Mouse (Mus musculus) regulatory T cell (primary cell): ENCODE results near the gene Trpt1.

Experiments
- in situ Hi-C: fragments of 300-600 bp; cut with MboI, MseI; formaldehyde crosslinking; loops from one replicate; pipeline ENCODE4 v1.15.1; 2025; ENCODE audit warnings: high pct_unique_total_duplicates

The Trpt1 gene

DNA sequence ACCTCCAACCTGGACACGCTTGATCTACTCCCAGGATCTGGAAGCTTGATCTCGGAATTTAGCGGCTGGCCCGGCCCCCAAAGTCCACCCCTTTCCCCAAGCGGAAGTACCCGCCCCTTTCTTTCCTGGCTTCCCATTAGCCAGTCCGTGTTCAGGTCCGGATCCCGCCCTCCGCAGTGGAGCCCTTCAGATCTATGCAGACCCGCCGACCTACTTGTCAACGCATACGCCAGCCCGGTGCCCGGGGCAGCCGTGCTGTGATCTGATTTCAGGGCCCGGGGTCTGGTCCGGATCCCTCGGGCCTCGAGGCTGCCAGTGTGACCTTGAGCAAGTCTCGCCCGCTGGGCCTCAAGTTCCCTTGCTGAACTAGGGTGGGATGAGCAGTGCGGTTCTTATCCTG lies at the start of gene Trpt1, which contains the start of gene Nudt22:
Gene Trpt1 (plus strand): TSS at position 126 of the 400 bp plus-strand sequence.
Gene Nudt22 (minus strand): TSS at position 112 of the 400 bp plus-strand sequence.
- in situ Hi-C loops: no loop called here

DNA sequence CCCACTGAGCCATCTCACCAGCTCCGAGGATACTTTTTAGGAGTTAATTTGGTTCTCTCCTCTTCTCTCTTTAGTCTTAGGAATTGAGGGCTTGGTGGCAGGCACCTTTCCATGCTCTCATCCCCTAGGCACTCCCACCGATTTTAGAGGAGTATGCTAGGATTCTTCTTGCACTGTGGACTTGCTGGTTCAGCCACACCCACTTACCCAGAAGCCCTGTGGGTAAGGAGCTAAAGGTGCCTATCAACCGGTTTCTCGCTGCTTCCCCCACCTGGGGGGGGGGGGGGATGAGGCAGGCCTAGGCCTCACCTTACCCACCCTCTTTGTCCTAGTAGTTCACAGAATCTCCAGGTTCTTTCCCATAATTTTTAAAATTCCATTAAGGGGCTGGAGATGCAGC lies 48.2 kb upstream of the Trpt1 start:
- in situ Hi-C loops: no loop called here

DNA sequence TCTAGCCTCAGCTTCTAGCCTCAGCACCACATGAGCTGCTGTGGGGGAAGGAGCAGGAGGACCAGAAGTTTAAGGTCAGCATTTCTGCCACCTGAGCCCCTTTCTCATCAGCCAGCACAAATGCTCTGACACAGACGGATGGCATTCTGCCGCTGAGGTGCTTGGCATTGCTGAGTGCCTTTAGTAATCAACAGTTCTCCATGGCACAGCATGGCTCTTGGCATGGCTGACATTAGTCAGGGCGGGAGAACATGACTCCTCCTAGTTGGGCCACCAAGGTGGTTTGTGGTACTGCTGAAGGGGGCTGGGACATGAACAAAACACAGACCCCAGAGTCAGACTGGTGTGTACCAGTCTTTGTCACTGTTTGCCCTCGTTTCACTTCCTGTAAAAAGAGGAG lies 47.7 kb upstream of the Trpt1 start:
- in situ Hi-C loops: no loop called here

DNA sequence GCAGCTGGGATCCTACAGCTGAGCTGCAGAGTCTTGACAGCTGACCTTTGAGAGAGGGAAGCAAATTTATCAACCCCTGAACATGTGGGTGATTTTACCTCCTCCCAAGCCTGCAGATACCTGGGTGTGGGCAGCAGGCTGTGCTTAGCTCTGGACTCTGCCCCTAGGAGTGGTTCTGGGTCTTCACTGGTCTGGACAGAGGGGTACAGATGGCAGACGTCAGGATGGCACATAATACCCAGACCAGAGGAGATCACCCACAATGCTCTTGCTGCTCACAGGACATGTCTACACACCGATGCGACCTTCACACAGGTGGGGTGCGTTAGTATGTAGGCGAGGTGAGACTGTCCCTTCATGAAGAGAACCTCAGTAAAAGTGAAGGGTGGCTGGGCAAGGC lies 46.4 kb upstream of the Trpt1 start:
- in situ Hi-C loops: no loop called here

DNA sequence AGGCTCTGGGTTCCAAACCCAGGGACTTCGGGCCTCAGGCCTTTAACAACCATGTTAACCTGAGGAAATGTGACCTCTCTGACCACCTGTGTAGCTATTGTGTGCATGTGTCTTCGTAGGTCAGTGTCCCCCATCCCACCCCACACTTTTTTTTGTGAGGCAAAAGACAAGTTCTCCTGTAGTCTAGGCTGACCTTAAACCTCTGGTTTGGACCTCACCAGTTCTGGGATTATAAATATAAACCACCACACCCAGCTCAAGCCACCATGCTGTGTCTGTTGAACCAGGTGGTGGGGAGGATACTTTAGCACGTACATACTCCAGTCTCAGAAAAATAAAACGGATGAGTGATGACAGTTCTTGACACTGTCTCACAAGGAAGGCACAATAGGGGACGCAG lies 46.0 kb upstream of the Trpt1 start:
- in situ Hi-C loops: loop anchor here (10.0 kb wide), 1 partner anchor 1305 kb away; no protein-coding TSS in a partner anchor

DNA sequence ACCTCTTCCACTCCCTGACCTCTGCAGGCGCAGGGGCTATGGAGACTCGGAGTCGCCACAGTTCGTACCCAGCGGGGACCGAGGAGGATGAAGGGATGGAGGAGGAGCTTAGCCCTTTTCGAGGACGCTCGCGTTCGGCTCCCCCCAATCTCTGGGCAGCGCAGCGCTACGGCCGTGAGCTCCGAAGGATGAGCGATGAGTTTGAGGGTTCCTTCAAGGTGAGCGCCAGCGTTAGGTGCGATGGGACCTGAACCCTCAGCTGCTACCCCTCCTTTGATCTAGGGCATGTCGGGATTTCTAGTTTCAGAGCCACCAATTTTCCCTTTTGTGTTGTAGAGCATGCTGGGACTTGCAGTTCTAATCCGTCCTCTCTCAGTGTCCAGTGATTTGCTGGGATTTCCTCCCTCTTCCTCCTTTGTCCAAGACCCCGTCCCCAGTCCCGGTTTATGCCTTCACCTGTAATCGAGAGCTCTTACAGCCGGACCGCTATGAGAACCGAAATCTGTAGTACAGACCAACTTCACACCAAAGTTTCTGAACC lies 45.2 kb upstream of the Trpt1 start:
- in situ Hi-C loops: loop anchor here (10.0 kb wide), 1 partner anchor 1306 kb away; no protein-coding TSS in a partner anchor

DNA sequence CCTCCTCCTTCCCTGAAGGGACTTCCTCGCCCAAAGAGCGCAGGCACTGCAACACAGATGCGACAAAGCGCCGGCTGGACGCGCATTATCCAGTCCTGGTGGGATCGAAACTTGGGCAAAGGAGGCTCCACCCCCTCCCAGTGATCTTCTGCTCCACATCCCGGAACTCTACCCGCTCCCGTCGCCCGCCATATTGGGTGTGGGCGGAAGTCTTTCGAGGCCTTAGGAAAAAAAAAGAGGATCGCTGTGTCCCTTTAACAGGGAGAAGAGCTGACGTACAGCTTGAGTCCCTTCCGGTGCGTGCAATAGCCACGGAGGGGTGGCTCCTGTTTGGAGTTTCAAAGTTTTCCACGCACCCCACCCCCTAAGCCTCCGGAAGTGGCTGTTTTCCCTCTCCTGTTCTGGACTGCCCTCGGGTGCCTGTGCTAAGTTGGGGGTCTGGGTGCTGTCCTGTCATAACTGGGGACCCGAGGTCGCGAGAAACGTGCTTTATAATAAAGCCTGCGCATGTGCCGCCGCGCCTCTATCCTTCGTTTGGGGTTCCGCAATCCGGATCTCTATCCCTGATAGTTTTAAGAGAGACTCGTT lies 44.5 kb upstream of the Trpt1 start:
- in situ Hi-C loops: loop anchor here (10.0 kb wide), 1 partner anchor 1307 kb away; no protein-coding TSS in a partner anchor

DNA sequence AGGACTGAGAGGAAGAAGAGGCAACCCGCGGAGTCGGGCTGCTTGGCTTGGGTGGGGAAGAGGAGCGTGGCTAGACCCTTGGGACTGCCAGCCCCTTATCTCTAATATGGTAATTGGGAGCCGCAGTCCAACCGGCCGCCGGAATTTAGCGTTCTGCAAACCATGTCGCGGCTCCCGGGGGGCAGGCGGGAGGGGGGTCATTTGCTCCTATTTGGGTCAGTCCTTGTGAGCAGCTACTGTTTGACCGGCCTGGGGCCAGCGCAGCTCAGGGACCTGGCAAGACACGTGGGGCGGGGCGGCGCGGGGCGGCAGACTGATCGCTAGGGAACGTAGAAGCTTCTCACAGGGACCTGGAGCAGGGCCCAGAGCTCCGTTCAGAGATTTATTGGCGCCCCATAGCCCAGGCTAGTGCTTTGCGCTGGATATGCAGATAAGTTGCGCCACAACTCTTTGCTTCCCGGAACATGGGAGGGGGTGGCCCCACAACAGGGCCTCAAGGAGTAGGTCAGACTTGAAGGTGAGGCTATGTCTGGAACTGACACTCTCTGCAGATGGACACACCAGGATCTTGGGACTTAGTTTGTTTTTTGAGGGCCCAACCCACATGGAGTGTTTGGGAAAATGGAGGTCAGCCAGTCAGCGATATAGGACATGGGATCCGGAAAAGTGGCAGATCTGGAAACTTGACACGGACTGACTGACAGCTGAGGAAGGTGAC lies 43.8 kb upstream of the Trpt1 start:
- in situ Hi-C loops: loop anchor here (10.0 kb wide), 1 partner anchor 1307 kb away; no protein-coding TSS in a partner anchor

DNA sequence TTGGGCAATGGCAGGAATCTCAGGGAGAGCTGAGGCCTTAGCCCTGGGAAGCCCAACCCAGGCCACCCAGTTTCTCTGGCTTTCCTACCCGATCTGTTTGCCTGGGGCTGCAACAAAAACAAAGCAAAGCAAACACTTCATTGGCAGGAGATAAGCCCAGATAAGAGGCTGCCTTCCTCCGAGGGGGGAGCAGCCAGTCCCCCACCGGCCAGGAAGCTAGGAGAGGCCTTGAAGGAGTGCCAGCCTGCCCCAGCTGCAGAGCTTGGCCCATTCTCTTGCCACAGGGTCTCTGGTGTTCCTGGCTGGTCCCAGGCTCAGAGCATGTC lies 43.3 kb upstream of the Trpt1 start:
- in situ Hi-C loops: loop anchor here (10.0 kb wide), 1 partner anchor 1308 kb away; no protein-coding TSS in a partner anchor

DNA sequence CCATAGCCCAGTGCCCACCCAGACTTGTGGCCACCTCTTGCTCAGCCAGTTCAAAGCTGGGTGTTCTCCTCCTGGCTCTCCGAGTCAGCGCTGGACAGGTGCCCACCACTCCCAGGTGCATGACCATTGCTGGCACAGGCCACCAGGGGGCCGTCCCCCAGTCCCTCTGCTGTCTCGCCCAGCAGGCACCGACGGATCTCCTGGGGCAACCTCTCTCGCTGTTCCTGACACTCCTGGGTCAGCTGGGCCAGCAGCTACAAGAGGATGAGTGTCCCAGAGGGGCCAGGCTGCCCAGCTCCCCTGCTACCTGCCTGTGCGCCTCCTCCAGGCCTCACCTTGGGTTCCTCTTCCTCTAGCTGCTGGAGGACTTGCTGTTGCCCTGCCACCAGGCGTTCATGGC lies 41.9 kb upstream of the Trpt1 start:
- in situ Hi-C loops: loop anchor here (10.0 kb wide), 1 partner anchor 1309 kb away; no protein-coding TSS in a partner anchor

DNA sequence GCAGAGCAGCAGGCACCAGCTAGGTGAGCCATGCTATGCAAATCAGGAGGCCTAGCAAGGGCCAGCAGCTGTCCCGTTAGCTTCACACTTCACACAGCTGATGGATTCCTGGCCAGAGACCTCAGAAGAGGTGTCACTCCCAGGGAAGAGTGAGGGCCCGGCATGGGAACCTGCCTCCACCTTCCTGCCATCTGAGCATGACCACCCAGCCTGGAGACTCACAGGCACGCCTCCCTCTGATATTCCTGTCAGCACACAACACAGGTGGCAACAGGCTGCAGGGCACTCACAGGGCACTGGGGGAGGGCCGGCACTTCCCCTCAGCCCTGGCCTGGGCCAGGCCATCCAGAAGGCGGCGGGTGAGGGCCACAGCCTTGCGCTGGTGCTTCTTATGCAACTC lies 40.5 kb upstream of the Trpt1 start:
- in situ Hi-C loops: loop anchor here (10.0 kb wide), 1 partner anchor 1311 kb away; no protein-coding TSS in a partner anchor

DNA sequence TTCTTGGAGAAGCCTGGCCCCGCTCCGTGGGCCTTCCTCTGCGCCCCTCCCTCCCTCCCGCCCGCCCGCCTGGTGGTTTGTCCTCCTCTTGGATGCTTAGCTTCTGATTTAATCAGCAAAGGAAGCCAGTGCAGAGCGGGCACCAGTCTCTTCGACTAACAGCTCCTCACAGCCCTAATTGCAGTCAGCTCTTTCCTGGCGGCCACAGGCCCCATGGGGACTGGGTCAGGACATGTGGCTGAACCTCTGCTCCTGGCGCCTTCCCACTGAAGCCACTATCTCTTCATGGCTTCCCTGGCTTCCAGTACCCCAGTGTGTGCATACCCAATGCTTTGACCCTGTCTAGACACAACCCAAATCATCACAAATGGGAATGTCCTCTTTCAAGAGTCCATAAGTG lies 39.5 kb upstream of the Trpt1 start:
- in situ Hi-C loops: loop anchor here (10.0 kb wide), 1 partner anchor 1312 kb away; no protein-coding TSS in a partner anchor

DNA sequence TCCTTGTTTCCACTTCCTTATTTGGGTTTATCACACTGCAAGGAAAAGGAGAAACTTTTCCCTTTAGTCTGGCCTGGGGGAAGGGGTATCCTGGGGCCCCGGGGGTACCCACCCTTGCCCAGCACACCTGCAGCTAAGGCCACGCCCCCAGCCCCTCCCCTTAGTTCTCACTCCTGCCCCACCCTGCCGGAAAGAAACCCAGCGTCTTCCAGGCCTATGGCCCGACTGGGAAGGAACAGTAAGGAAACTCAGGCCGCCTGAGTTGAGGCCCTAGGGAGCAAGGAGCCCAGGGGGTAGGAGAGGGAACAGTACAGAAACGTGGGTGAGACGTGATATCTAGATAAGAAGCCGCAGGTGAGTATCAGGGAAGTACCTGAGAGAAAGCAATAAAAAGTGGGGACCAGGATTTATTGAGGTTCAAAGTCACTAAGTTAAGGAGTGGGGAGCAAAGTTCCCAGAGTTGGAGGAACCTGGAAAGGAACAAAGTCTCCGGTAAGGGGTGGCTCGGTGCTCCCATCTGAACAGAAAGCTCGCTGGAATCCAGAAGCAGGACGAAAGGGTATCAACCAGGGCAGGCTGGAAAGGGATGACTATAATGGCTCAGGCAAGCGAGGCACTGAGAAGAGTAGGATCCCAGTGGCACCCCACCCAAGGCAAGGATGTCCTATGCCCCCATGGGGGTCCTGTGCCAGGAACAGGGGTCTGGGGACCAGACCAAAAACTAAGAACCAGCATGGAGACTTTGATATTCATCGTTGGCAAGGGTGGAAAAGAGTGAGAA lies 27.2 kb upstream of the Trpt1 start:
- in situ Hi-C loops: no loop called here

DNA sequence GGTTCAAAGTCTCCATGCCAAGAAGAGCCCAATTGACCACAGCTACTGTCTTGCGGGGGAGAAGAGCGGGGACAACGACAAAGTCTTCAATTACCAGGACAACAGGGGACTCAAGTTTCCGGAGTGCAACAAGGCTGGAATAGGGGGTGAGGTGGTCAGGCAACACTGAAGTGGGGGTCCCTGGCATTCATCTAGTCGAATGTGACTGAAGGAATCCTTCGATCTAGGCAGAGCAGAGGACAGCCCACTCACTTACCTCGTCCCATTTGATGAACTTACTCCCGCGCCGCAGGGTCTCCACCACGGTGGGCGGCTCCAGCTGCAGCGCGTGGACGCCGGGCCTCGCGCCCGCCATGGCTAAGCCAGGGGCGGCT lies 26.7 kb upstream of the Trpt1 start:
- in situ Hi-C loops: no loop called here

DNA sequence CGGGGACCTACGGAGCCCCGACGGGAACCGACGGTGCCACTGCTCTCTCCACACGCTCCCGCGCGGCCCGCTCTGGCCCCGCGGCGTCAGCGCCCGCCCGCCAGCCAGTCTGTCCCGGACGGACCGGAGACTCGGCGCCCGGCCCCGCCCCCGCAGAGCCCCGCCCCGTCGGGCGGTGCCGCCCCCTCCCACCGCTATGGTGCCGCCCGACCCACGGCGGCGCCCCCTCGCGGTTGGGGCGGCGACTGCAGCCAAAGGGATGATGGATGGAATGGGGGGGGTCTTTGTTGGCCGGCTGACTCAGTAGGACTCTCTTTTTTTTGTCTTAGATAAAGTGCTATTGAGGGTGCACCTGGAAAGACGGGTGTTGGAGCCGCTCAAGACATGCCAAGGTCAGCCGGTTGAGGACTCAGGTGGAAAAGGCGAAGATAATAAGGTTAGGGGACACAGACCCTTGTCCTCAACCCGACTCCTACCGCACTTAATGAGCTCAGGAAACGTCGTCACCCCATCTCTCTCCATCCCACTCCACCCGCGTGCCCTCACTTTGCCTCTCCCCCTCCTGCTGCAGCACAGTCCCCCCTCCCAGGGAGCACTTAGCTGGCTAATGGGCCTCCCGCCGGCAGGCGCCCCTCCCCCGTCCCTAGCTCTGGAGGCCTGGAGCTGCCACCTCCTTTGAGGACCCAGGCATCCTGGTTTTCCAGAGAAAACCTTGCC lies 26.1 kb upstream of the Trpt1 start:
- in situ Hi-C loops: loop anchor here (10.0 kb wide), 1 partner anchor 895 kb away; the partner anchor contains the start of gene Vps51

DNA sequence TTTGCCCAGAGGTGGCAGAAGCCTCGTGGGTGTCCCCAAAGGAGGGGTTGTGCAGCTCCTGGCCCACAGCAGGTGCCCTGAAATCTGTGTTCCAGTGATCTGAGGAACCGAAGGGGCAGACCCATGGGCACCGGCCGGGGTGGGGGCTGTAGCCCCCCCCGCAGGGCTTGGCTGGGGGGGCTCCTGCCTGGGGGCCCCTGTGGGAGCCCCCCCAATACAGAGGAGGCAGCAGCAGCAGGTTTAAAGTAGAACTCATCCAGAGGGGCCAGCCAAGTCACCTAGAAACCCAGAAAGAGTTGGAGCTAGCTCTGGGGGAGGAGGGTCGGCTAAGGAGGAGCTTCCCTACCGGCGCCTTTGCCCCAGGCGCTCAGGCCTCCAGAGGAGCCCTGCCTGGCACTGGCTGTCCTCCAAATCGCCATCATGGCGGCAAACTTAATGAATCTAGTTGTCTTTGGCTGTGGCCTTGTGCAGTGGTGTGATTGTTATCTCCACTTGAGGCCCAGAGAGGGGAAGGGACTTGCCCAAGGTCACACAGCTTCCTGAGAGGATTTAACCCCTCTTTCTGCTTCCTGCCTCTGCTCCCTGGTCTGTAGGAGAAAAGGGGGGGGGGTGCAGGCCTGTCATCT lies 25.4 kb upstream of the Trpt1 start:
- in situ Hi-C loops: loop anchor here (10.0 kb wide), 1 partner anchor 896 kb away; the partner anchor contains the start of gene Vps51

DNA sequence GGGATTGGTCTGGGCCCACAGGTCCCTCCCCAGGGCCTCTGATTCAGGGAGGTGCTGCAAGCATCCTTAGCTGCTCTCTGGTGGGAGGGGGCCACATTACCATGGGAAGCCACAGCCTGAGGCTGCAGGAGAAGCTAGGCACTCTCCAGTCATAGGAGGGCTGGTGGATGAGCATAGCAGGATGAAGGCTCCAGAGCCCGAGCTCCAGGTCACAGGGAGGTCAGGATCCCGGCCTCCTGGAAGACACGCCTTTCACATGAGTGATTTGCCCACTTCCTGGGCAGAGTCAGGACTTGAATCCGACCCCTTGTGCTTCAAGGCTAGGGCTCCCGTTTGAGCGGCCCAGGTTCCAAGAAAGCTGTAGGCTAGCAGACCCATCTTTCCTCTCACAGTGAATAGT lies 24.3 kb upstream of the Trpt1 start:
- in situ Hi-C loops: loop anchor here (10.0 kb wide), 1 partner anchor 897 kb away; the partner anchor contains the start of gene Vps51

DNA sequence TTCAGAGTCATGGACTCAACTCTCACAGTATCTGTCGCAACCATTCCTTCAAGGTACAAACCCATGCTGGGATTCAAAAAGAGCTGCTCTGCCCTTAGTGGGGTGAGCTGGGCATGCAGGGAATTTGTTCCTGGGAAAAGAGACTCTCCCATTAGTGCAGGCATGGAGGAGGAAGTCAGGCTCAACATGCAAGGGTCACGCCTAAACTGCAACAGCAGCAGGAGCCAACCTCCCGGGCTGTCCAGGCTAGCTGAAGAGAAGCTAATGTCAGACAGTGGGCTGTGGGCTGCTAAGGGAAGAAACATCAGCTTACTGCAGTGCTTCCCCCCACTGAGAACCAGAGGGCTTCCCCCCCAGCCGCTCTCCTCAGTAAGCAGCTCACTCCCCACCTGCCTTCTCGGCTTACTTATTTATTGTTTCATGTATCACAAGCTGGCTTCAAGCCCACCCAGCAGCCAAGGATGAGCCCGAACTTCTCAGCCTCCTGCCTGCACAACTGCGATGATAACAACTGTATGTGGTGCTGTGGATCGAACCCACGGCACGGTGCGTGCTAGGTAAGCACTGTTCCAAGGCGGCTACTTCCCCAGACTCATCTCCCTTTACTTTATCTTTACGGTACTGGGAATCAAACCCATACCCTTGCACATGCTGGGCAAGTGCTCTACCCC lies 23.5 kb upstream of the Trpt1 start:
- in situ Hi-C loops: loop anchor here (10.0 kb wide), 1 partner anchor 898 kb away; the partner anchor contains the start of gene Vps51

DNA sequence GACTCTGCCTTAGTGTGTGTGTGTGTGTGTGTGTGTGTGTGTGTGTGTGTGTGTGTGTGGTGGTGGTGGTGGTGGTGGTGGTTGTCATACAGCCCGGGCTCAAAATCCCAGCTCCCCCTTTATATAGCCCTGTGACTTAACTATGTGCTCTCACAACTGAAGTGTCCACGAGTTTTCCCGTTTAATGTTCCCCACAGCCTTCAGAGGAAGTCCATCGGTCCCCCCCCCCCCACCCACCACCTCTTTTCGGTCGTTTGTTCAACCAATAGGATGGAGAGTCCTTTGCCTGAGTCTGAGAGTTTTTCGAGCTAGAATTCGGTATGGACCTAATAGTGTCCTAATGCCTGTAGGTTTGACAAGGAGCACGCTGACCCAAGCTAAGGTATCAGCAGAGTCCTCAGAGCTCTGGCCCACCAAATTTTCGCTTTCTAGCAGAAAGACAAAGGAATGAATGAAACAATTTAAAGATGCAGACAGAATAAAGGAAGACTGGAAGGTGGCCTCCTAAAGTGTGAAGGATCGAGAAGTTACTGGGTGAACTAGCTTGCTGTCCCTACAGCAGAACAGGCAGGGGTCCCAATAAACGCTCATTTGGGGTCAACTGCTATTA lies 22.2 kb upstream of the Trpt1 start:
- in situ Hi-C loops: loop anchor here (10.0 kb wide), 1 partner anchor 899 kb away; the partner anchor contains the start of gene Vps51
